Mouse (Mus musculus): ENCODE data around the gene Mettl7b. TPM values are rescaled to one million over a fixed set of nuclear protein-coding genes. Genes with fewer than 3 reads are reported as not detected.

The Mettl7b gene
- total RNA-seq, 1 experiment from 2014 or later = not detected

DNA sequence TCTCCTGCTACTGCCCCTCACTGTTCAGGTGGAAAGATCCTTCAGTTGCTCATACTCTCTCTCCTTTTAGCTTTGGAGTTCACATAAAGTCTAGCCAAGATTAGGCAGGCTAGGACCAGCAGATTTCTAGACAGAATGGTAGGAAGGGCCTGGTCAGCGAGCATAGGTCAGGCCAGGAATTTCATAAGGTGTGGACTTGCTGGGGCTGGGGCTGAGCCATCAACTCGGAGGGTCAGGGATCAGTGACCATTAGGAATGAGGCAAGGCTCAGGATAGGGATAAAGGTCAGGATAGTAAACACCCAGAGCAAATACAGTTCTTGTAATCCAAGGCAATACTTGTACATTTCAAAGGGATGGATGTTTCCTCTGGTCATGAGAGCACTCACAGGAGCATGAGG lies 4.2 kb upstream of the Mettl7b start:
- ATAC-seq (replicated peaks in 1 of 2; ENCODE audit: insufficient read depth in 1 of 2, low FRiP score in 2 of 2, low TSS enrichment in 1 of 2, low read depth in 1 of 2, poor library complexity in 2 of 2, severe bottlenecking in 2 of 2) = no peak

DNA sequence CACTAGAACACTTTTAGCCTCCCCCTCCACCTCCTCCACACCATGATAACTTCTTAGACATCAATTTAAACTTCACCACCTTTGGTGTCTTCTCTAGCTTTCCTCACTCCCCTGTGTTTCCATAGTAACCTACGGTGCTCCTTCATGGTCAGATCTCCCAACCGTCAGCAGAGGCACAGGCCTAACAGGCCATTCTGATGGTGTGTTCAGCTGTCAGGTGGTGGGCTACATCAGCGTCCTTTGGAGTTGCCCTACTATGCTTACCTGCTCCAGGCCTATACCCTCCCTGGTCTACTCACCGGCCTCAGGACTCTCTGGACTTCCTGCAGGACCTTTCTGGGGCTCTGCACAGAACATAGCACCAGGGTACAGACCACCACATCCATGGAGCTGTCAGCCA lies 646 bp downstream of the Mettl7b start:
- ATAC-seq (replicated peaks in 1 of 2; ENCODE audit: insufficient read depth in 1 of 2, low FRiP score in 2 of 2, low TSS enrichment in 1 of 2, low read depth in 1 of 2, poor library complexity in 2 of 2, severe bottlenecking in 2 of 2) = no peak

DNA sequence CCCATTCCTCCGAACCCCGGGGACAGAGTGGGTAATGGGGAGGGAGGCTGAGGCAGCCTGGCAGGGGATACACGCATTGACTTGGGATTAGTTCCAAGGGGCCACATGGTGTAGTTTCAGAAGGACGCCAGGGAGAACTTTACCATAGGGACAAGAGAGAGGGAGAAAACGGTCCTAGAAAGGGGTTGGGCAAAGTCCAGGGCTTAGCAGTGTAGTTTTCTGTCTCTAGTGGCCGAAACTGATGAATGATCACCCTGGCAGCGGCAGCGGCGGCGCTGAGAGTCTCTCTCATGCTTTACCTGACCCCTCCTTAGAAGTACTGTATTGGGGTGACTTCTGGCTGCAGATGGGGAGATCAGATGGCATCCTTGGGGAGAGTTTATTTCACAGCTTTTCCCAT lies 2.4 kb downstream of the Mettl7b start:
- no peak for ATAC-seq (replicated peaks in 1 of 2; ENCODE audit: insufficient read depth in 1 of 2, low FRiP score in 2 of 2, low TSS enrichment in 1 of 2, low read depth in 1 of 2, poor library complexity in 2 of 2, severe bottlenecking in 2 of 2)

DNA sequence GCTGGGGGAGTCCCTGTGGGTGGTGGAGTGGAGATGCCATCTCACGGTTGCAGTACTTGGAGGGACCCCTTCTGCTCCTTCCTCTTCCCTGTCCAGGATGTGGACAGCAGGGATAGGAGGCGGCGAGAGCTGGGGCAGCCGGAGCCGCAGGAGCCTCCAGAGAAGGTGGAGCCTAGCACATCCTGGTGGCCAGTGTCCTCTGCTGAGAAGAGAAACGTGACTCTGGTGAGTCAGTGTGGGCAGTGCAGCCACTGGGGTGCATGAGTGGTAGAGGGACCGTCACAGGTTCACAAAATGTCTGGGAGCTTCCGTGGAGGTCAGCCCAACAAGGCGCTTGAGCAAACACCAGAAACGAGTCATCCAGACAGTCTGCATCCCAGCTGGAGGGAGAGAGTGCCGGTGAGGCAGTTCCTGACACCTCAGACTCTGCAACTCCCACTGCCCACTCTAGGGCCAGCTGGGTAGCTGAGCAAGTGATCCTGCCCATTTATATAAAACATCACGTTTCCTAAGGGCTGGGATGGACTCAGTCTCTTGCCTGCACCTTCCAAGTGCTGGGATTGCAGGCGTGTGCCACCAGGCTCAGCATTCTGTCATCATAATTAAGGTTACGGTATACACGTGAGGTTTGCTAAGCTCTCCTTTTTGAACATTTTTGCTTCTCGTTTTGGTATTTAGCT lies 10.4 kb downstream of the Mettl7b start:
- no peak for ATAC-seq (replicated peaks in 1 of 2; ENCODE audit: insufficient read depth in 1 of 2, low FRiP score in 2 of 2, low TSS enrichment in 1 of 2, low read depth in 1 of 2, poor library complexity in 2 of 2, severe bottlenecking in 2 of 2)

DNA sequence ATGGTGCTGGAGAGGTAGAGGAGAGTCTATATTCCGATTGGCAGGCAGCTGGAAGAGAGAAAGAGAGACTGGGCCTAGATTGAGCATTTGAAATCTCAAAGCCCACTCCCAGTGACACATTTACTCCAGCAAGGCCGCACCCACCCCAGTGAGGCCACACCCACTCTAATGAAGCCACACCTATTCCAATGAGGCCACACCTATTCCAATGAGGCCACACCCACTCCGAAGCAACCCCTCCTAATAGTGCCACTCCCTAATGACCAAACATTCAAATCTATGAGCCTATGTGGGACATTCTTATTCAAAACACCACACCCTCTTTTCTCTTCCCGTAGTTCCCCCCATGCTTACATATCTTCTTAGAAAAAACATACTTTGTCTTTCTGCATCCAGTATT lies 13.3 kb downstream of the Mettl7b start:
- no peak for ATAC-seq (replicated peaks in 1 of 2; ENCODE audit: insufficient read depth in 1 of 2, low FRiP score in 2 of 2, low TSS enrichment in 1 of 2, low read depth in 1 of 2, poor library complexity in 2 of 2, severe bottlenecking in 2 of 2)

DNA sequence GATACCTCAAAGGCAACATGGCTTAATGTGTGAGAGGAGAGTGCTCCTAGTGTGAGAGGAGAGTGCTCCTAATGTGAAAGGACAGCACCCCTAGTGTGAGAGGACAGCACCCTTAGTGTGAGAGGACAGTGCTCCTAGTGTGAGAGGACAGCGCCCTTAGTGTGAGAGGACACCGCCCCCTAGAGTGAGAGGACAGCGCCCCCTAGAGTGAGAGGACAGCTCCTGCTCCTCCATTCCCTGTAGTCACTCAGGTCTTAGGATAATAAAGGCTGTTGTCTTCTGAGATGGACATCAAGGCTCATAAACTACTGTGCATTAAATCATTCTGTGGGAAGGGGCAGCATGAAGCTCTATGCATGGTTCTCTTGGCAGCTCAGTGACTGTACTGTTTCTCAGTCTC lies 15.1 kb downstream of the Mettl7b start:
- ATAC-seq (replicated peaks in 1 of 2; ENCODE audit: insufficient read depth in 1 of 2, low FRiP score in 2 of 2, low TSS enrichment in 1 of 2, low read depth in 1 of 2, poor library complexity in 2 of 2, severe bottlenecking in 2 of 2) = peak; percentile 57 to 62; a peak in 3 of 4 replicates

DNA sequence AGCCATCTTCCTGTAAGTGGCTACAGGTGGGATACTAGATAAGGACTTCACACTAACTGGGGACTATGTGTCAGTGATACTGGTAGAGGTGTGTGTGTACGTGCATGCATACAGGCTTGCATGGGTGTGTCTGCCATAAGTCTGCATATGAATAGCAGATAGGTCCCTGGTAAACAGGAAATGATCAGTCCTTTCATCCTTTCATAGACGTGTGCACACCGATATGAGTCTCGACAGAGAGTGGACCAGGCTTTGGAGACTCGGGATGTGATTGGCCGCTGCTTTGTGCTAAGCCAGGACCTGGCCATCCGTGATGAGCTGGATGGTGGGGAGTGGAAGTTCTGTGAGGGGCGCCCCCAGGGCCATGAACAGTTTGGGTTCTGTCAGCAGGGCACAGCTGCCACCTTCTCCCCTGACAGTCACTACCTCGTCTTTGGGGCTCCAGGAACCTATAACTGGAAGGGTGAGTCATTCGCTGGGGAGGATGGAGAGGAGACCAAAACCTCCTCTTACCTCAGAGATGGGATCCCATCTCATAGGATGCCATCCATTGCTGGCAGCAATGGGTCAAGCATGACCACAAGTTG lies 20.2 kb downstream of the Mettl7b start:
- no peak for ATAC-seq (replicated peaks in 1 of 2; ENCODE audit: insufficient read depth in 1 of 2, low FRiP score in 2 of 2, low TSS enrichment in 1 of 2, low read depth in 1 of 2, poor library complexity in 2 of 2, severe bottlenecking in 2 of 2)

DNA sequence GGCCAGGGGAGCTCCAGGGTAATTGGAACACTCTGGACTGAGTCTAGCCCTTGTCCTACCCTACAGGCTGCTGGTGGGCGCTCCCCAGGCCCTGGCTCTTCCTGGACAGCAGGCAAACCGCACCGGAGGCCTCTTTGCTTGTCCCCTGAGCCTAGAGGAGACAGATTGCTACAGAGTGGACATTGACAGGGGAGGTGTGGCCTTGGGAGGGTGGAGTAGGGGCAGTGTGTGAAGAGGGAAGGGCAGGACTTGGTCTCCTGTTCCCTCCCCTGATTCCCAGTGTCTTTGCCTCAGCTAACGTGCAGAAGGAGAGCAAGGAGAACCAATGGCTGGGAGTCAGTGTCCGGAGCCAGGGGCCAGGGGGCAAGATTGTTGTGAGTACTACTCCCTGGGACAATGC lies 21.8 kb downstream of the Mettl7b start:
- ATAC-seq (replicated peaks in 1 of 2; ENCODE audit: insufficient read depth in 1 of 2, low FRiP score in 2 of 2, low TSS enrichment in 1 of 2, low read depth in 1 of 2, poor library complexity in 2 of 2, severe bottlenecking in 2 of 2) = no peak

DNA sequence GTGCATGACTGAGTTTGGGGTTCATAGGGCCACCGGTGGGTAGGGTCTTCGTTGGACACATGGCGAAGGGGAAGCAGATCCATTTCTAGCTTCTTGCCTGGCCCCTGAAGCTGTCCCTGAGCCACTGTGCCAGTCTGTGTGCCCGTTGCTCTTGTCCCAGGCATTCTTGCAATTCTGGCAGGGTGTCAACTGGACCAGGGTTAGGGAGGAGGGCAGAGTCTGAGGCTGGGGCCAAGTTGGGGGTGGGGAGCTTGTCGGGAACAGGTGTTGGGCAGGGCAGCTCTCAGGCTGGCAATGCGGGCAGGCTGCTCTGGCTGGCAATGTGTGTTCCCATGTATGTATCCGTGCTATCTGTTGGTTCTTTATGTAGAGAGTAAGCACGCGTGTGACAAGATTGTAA lies 22.3 kb downstream of the Mettl7b start:
- no peak for ATAC-seq (replicated peaks in 1 of 2; ENCODE audit: insufficient read depth in 1 of 2, low FRiP score in 2 of 2, low TSS enrichment in 1 of 2, low read depth in 1 of 2, poor library complexity in 2 of 2, severe bottlenecking in 2 of 2)

DNA sequence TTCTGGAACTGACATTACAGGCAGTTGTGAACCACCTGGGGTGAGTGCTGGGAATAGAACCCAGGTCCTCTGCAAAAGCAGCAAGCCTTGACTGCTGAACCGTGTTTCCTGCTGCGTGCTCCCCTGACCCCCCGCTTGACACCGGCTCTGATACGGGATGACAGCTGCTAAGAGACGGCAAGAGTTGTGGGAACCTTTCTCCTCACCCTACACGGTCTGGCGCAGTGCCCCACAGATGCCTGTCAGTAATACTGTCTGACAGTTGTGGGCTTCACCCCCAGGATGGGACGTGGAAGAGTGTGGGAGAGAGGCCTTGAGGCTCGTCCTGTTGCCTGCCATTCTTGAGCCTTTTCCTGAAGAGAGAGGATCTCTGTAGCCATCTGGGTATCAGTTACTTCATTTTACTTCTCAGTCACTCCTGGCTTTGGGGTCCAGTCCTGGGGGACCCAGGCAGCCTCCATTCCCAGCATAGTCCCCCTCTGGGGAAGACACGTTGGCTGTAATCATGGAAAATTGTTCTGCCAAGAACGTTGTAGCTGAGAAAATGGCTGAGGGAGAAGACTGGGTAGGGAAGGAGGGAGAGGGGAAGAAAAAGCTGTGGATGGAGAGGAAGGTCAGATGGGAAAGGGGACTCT lies 22.9 kb downstream of the Mettl7b start:
- no peak for ATAC-seq (replicated peaks in 1 of 2; ENCODE audit: insufficient read depth in 1 of 2, low FRiP score in 2 of 2, low TSS enrichment in 1 of 2, low read depth in 1 of 2, poor library complexity in 2 of 2, severe bottlenecking in 2 of 2)

DNA sequence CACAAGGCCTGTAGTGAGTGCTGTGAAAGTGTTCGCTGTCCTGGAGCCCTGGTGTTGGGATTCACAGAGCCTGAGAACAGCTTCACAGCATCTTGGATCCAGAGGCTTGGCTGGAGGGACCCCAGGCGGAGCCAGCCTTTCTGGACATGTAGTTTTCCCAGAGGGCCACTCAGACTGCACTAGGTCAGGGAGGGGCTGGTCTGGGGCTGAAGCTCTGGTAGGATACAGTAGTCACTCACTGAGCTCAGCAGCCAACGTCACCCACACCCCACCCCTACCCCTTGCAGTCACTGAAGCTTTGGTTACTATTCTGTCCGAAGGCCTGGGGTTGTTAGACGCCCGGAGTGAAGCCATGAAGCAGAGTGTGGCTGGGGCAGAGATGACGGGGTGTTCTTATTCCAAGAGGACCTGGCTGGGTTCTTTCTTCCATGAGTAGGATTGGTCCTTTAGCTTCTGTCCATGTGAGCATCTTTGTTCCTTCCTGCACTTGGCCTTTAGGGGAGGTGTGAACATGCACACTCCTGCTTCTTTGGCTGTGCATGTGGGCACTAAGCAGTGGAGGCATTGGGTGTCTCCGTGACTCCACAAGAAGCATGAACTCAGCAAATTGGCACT lies 24.9 kb downstream of the Mettl7b start:
- ATAC-seq (replicated peaks in 1 of 2; ENCODE audit: insufficient read depth in 1 of 2, low FRiP score in 2 of 2, low TSS enrichment in 1 of 2, low read depth in 1 of 2, poor library complexity in 2 of 2, severe bottlenecking in 2 of 2) = no peak

DNA sequence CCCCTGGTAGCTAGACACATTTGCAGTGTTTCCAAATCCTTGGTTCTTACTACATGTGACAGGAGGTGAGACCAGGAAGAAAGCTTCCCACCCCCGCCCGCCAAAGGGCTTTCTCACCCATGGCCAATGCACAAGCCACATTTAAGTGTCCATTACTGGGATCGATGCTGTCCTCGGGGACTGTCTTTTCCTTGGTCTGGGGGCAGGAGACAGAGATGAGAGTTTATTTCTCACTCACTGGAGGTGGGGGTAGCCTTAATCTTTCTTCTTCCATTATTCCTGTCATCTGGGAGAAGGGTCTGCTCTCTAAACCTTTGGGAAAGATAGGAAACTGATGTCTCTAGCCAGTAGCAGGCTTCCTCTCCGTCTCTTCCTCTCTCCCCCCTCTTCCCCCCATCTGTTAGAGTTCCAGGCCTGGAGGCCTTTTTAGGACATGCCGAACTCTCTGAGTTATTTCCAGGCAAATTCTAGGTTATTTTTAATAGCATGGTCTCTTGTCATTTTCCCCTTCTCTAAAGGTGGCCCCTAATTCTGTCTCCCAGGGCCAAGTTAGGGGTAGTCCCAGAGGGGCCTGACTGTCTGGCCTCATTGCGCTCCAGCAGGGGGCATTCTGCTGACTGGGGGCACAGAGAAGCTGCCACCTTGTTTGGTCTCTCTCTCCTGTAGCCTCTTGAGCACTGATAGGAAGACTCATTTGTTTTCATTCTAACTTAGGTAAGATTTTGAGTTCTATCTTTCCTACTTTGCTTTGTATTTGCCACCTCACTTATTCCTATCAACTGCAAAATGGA lies 25.6 kb downstream of the Mettl7b start:
- no peak for ATAC-seq (replicated peaks in 1 of 2; ENCODE audit: insufficient read depth in 1 of 2, low FRiP score in 2 of 2, low TSS enrichment in 1 of 2, low read depth in 1 of 2, poor library complexity in 2 of 2, severe bottlenecking in 2 of 2)

DNA sequence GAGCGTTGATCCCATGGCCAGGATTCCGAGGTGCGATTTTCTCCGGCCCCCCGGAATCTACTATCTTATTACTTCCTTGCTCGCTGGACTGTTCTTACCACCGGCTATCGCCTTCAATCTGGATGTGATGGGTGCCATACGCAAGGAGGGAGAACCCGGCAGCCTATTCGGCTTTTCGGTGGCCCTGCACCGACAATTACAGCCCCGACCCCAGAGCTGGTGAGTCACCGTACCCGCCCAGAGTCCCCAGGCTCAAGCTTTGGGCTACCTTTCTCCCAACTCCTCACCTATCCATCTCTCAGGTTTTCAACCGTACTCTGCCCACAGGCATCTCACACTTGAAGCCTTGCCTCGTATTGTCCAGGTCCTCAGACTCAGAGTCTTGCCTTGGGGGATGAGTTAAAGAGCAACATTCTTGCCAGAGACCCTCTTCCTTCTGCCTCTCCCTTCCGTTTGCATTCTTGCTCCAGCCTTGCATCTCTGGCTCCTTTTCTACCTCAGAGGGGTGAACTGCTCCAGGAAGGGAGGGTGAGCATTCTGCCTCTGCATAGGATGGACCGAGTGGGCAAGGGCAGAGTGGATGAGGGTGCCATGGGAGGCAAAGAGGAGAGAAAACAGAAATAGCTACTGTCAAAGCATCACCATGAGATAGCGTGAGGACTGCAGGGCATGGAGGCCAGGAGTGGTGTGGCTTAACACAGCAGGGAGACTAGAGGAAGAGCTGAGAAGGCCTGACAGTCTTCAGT lies 26.6 kb downstream of the Mettl7b start:
- peak; percentile 24 to 25; a peak in 3 of 4 replicates for ATAC-seq (replicated peaks in 1 of 2; ENCODE audit: insufficient read depth in 1 of 2, low FRiP score in 2 of 2, low TSS enrichment in 1 of 2, low read depth in 1 of 2, poor library complexity in 2 of 2, severe bottlenecking in 2 of 2)

DNA sequence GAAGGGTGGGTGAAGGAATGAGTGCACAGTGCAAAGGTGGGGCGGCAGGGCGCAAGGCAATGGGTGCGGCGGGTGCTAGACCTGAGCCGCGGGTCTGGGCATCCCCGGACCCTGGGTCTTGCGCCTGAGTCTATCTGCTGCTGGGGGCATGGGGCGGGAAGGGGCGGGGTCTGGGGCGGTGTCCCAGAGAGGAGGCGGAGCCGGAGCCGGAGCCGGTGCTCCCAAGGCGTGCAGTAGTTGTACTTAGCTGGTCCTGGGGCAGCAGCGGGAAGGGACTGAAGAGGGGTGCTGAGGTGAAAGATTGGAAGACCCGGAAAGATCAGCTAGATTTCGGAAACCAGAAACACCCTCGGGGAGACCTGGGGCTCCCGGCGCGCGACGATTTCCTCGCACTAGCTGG lies 27.2 kb downstream of the Mettl7b start, which contains the start of gene Itga7:
Gene Itga7, plus strand, starts transcription at position 245 of the 400 bp plus-strand sequence.
- ATAC-seq (replicated peaks in 1 of 2; ENCODE audit: insufficient read depth in 1 of 2, low FRiP score in 2 of 2, low TSS enrichment in 1 of 2, low read depth in 1 of 2, poor library complexity in 2 of 2, severe bottlenecking in 2 of 2) = peak; percentile 28 to 54; a peak in 3 of 4 replicates

DNA sequence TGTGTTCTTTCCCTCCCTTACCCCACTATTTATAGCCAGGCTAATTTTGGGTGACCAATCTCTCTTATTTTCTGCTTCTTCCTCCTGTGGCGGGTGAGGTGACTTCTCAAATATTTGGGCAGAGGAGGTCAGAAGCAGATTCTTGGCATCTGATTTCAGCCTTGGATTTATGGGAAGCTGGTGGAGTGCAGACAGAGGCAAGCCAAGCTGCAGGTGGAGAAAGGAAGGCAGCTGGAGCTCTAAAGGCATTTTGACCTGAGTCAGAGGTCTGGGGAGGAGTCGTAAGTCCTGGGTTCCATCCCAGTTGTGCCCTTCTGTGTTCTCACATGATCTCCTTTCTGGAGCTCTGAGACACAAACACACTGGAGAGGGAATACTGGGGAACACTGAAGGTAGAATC lies 29.3 kb downstream of the Mettl7b start:
- no peak for ATAC-seq (replicated peaks in 1 of 2; ENCODE audit: insufficient read depth in 1 of 2, low FRiP score in 2 of 2, low TSS enrichment in 1 of 2, low read depth in 1 of 2, poor library complexity in 2 of 2, severe bottlenecking in 2 of 2)

DNA sequence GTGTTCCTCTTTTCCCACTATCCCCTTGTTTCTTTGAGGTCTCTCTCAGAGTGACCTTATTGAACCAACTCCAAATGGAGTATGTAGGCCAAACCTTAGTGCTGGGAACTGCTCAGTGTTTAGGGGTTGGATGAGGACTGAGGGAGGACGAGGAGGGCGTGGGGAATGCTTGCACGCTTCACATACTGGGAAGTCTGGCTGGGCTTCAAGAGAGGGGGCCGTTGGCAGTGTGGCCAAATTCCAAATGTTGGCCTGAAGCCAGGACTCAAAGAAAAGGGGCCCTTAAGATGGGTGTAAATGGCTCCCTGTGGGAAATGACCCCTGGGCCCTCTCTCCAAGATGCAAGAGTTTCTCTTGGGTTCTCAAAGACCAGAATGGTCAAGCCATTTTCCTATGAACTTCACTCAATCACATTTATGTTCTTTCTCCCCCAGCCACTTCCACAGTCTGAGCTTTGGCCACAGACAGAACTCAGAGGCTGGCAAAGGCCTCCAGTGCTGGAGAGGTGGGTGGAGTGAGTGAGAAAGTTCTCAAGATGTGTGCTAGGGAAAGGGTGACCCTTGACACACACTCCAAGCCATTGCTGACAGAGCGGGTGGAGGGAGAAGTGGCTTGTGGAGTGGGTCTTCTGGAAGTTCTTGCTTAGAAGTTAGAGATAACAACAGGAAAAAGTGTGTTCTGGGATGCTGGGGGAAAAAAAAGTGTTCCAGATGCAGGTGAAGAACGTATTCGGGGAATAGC lies 31.0 kb downstream of the Mettl7b start:
- ATAC-seq (replicated peaks in 1 of 2; ENCODE audit: insufficient read depth in 1 of 2, low FRiP score in 2 of 2, low TSS enrichment in 1 of 2, low read depth in 1 of 2, poor library complexity in 2 of 2, severe bottlenecking in 2 of 2) = no peak

All from hematopoietic stem cell, adult 5-6 weeks (primary cell).